Mouse (Mus musculus) forebrain, embryonic 14.5 days (tissue): ENCODE measurements at regions not wholly inside any gene's neighbourhood (a gene's known extent, or its start where the extent isn't known, plus 50 kb on each side); places are given as distances from the start of the nearest gene placed in this dataset.

Experiments used
- ATAC-seq: fragments of 200-750 bp; cut with Nextera tagmentation; 2 replicates; pipeline ENCODE4 v1.8.0; 2017; ENCODE audit warnings: mild to moderate bottlenecking, moderate library complexity
- DNase-seq: peaks from one replicate; pipeline ENCODE4 v3.0.0-alpha.2; 2015; ENCODE audit warnings: low spot score
- H3K27ac ChIP-seq: fragments of 300-500 bp; sonication (generic); 2 replicates; pipeline ENCODE4 v1.5.1; 2014; ENCODE audit warnings: low read depth, mild to moderate bottlenecking, control low read depth, low read length, moderate library complexity
- H3K27me3 ChIP-seq: fragments of 300-500 bp; sonication (generic); replicated peaks from 2 replicates; pipeline ENCODE4 v1.6.1; 2014; ENCODE audit warnings: low read length, control low read depth, mixed read lengths; ENCODE audit not compliant: control insufficient read depth, insufficient read depth
- H3K36me3 ChIP-seq: fragments of 300-500 bp; sonication (generic); 2 replicates; pipeline ENCODE4 v1.6.1; 2014; ENCODE audit warnings: low read length, control low read depth; ENCODE audit not compliant: control insufficient read depth, insufficient read depth
- H3K4me1 ChIP-seq: fragments of 300-500 bp; sonication (generic); 2 replicates; pipeline ENCODE4 v1.6.1; 2014; ENCODE audit warnings: antibody characterized with exemption, low read length, control low read depth; ENCODE audit not compliant: control insufficient read depth, insufficient read depth
- H3K4me2 ChIP-seq: fragments of 300-500 bp; sonication (generic); 2 replicates; pipeline ENCODE4 v1.6.1; 2014; ENCODE audit warnings: mild to moderate bottlenecking, control low read depth, low read length
- H3K4me3 ChIP-seq: fragments of 300-500 bp; sonication (generic); 2 replicates; pipeline ENCODE4 v1.5.1; 2014; ENCODE audit warnings: low read depth, low read length, control low read depth
- H3K9ac ChIP-seq: fragments of 300-500 bp; sonication (generic); 2 replicates; pipeline ENCODE4 v1.6.1; 2014; ENCODE audit warnings: mild to moderate bottlenecking, low read length, control low read depth, moderate library complexity
- H3K9me3 ChIP-seq: fragments of 300-500 bp; sonication (generic); replicated peaks from 2 replicates; pipeline ENCODE4 v1.6.1; 2016; ENCODE audit warnings: low read length, control low read depth, mixed read lengths; ENCODE audit not compliant: control insufficient read depth
- WGBS: fragments of 180-500 bp; shearing (Covaris S2); extraction: QIAGEN DNeasy Blood & Tissue Kit; methylation state at CpG from one replicate; pipeline ENCODE4 v1.1.7; 2014; 5-methylcytosine and 5-hydroxymethylcytosine counted together

DNA sequence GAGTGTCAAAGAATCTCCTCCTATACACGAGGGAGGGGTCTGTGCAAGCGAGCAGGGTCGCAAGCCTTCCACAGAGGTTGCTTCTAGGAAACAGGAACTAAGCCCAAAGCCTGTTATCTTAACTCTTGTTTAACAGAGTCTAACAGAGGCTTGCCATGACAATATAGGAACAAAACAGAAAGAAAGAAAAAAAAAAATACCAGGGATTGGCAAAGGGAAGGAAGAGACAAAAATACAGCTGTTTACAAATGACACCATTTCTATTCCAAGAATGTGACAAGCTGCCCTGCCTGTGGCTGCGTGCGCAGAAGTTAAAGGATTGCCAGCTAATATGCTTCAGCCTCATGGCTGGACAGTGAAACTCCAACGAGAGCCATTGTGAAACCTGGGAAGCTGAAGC, 173.8 kb upstream of the Ubr2 start:
- Histone ChIP-seq H3K9ac (no peak overlapping the region), H3K4me1 (no peaks in the 10 kb centered on the region), H3K4me3 (no peak overlapping the region), H3K27ac (no peak overlapping the region), H3K9me3 (no peaks in the 10 kb centered on the region), H3K36me3 (no peaks in the 10 kb centered on the region), H3K4me2 (no peak overlapping the region), H3K27me3 (no peaks in the 10 kb centered on the region)
- DNase-seq: no peak
- no peak for ATAC-seq
- WGBS: 86% methylated on average over 6 of the region's 6 CpGs

DNA sequence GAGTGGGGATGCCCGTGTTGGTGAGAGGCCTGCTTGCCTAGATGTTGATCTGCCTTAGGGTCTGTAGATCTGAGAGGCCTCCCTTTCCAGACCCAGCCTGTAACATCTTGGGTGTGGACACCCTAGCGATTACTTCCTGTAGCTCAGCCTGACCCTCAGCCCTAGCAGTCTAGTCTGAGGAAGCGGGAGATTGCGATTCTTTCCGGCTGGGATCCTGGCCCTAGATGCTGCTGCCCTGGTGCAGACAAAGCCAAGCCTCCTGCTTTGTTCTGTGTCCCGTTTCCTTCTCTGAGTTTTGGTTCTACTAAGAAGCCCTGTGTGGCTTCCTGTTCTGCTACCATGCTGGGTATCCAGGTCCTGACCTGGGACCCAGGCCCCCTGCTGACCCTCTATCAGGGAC, 171.8 kb upstream of the Ubr2 start:
- no peak overlapping the region for H3K4me2 ChIP-seq
- ATAC-seq: no peak
- H3K4me1 ChIP-seq: peaks cover 9% of the 10 kb centered on the region; the same call in 1 of the 2 replicates
- no peak for DNase-seq
- no peak overlapping the region for H3K27ac ChIP-seq
- 71% methylated on average over 6 of the region's 6 CpGs for WGBS
- H3K27me3 ChIP-seq: no peaks in the 10 kb centered on the region
- no peaks in the 10 kb centered on the region for H3K9me3 ChIP-seq
- no peak overlapping the region for H3K4me3 ChIP-seq
- H3K36me3 ChIP-seq: no peaks in the 10 kb centered on the region
- no peak overlapping the region for H3K9ac ChIP-seq

DNA sequence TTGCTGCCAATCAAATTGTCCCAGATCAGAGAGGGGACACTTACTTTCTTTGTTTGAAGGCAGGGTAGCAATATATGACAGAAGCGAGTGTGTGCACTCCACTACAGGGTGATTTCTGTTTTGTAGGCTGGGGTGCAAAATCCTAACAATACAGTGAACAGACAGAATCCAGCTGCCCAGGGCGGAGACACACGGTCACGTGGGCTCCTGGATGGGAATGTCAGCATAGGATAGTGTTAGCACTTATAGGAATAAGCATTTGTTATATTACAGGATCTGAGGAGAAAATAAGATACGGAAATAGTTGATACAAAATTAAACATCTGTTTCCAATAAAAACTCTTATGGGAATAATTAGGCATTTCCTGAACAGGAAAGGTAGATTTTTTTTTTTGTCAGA, 169.1 kb upstream of the Ubr2 start:
- no peaks in the 10 kb centered on the region for H3K36me3 ChIP-seq
- 85% methylated on average over 5 of the region's 5 CpGs for WGBS
- H3K9ac ChIP-seq: no peak overlapping the region
- H3K27me3 ChIP-seq: no peaks in the 10 kb centered on the region
- no peak overlapping the region for H3K27ac ChIP-seq
- H3K4me3 ChIP-seq: no peak overlapping the region
- no peak overlapping the region for H3K4me2 ChIP-seq
- no peak for ATAC-seq
- no peaks in the 10 kb centered on the region for H3K9me3 ChIP-seq
- no peak for DNase-seq
- H3K4me1 ChIP-seq: peaks cover 9% of the 10 kb centered on the region; the same call in 1 of the 2 replicates

DNA sequence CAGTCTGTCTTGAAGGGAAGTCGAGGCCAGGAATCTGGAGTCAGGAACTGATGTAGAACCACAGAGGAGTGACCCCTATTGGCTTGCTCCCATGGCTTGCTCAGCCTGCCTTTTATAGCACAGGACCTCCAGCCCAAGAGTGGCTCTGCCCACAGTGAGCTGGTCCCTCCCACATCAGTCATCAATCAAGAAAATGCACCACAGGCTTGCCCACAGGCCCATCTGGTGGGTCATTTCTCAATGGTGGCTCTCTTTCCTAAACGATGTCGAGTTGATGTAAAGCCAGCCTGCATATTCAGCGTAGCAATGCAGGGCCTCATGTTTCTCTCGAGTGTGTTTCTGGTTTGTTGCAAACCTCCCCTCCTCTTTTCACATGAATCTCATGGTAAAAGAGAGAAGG, 168.3 kb upstream of the Ubr2 start:
- Histone ChIP-seq H3K9me3 (no peaks in the 10 kb centered on the region), H3K4me1 (peaks cover 9% of the 10 kb centered on the region; the same call in 1 of the 2 replicates), H3K9ac (no peak overlapping the region), H3K36me3 (no peaks in the 10 kb centered on the region), H3K27me3 (no peaks in the 10 kb centered on the region), H3K4me3 (no peak overlapping the region), H3K4me2 (no peak overlapping the region), H3K27ac (no peak overlapping the region)
- DNase-seq (no peak), ATAC-seq (no peak)
- 61% methylated on average over 5 of the region's 5 CpGs for WGBS

DNA sequence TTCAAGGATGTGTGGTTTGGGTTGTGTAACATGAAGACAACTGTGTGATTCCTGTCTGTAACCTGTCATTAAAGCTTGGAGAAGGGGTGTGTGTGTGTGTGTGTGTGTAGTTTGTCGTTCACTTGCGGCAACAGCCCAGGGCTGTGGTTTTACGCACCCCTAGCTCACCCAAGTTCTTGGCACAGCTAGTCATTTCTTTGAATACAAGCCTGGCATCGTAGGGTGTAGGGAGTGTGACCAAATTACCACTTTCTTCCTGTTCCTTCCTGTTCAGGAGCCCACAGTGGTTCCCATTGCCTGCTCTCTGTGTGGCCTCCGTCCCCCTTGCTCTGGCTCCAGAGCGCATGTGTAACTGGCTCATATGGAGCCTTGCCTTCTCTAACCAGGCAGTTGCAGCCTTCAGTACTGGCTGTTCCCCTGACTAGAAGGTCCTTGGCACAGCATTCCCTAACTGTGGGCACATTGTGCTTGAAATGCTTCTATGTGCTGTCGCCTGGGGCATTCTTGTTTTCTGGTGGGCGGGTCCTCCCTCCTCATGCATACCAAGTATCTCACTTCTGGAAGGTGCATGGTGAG, 167.4 kb upstream of the Ubr2 start:
- H3K4me1 ChIP-seq: peaks cover 9% of the 10 kb centered on the region; the same call in 1 of the 2 replicates
- DNase-seq (peak; percentile 54), ATAC-seq (peak; percentile 65)
- no peaks in the 10 kb centered on the region for H3K36me3 ChIP-seq
- no peak overlapping the region for H3K4me2 ChIP-seq
- no peak overlapping the region for H3K4me3 ChIP-seq
- H3K9me3 ChIP-seq: no peaks in the 10 kb centered on the region
- no peaks in the 10 kb centered on the region for H3K27me3 ChIP-seq
- no peak overlapping the region for H3K27ac ChIP-seq
- H3K9ac ChIP-seq: no peak overlapping the region
- 63% methylated on average over 8 of the region's 8 CpGs for WGBS

DNA sequence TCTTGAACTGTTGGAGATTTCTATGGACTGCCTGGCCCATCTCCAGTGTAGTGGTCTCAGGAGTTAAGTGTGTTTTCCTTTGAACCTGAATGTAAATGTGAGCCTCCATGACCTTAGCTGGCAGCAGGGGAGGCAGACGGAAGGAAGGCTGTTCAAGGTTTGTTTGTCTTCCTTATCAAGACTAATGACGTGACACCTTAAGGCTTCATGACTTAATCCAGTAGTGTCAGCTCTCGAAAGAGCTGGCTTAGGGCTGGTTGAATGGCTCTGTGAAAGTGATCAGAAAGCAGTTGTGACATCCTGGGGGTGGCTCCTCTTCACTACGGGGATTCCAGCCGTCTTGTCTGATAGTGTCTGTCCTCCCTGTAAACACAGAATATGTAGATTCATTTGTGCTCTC, 166.0 kb upstream of the Ubr2 start:
- H3K4me1 ChIP-seq: peaks cover 9% of the 10 kb centered on the region; the same call in 1 of the 2 replicates
- H3K9ac ChIP-seq: no peak overlapping the region
- H3K9me3 ChIP-seq: no peaks in the 10 kb centered on the region
- no peak for DNase-seq
- WGBS: 87% methylated on average over 5 of the region's 5 CpGs
- no peaks in the 10 kb centered on the region for H3K27me3 ChIP-seq
- no peak overlapping the region for H3K4me3 ChIP-seq
- no peaks in the 10 kb centered on the region for H3K36me3 ChIP-seq
- no peak overlapping the region for H3K27ac ChIP-seq
- H3K4me2 ChIP-seq: no peak overlapping the region
- no peak for ATAC-seq

DNA sequence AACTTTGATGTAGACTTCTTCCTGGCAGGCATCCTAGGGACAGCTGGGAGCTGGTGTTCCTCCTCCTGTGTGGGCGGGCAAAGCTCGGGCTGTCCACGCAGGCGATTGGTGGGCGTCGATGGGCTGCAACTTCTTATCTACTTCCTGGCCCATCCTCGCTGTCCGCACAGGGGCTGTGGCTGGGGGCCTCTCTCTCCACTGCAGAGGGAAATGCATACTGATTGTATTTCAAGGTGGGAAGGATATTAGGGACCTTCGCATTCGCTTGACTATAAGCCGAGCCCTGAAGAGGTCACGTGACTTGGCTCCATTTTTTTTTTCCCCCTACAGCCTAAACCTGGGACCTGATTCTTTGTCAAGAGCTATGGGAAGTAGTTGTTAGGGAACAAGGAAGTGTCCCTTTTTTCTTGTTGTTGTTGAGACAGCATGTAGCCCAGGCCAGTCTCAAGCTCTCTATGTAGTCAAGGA, 164.4 kb upstream of the Ubr2 start:
- Histone ChIP-seq H3K27me3 (no peaks in the 10 kb centered on the region), H3K36me3 (no peaks in the 10 kb centered on the region), H3K9me3 (no peaks in the 10 kb centered on the region), H3K4me1 (peaks cover 9% of the 10 kb centered on the region; the same call in 1 of the 2 replicates), H3K4me2 (no peak overlapping the region), H3K27ac (no peak overlapping the region), H3K9ac (no peak overlapping the region), H3K4me3 (no peak overlapping the region)
- WGBS: 93% methylated on average over 12 of the region's 12 CpGs
- ATAC-seq (no peak), DNase-seq (no peak)

DNA sequence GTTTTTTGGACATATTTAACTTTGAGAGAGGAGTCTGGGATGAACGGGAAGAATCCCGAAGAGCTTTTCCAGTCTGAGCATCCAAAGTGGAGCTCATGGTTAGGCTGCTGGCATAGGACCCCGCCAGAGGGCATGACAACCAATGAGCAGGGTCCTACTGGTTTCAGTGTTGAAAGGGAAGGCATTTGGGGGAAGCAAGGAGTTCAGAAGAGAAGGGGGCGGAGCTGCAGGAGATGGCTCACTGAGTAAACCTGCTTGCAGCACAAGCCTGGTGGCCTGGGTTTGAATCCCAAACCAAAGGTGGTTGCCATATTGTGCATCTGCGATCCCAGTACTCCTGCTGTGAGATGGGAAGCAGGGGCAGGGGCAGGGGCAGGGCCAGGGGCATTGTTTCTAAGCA, 161.4 kb upstream of the Ubr2 start:
- H3K9ac ChIP-seq: no peak overlapping the region
- H3K4me2 ChIP-seq: no peak overlapping the region
- no peaks in the 10 kb centered on the region for H3K27me3 ChIP-seq
- H3K4me1 ChIP-seq: peaks cover 6% of the 10 kb centered on the region; the same call in 1 of the 2 replicates
- H3K4me3 ChIP-seq: no peak overlapping the region
- H3K27ac ChIP-seq: no peak overlapping the region
- DNase-seq (no peak), ATAC-seq (no peak)
- H3K36me3 ChIP-seq: 0 out of 2 replicates have a peak, but pooled peaks cover 2% of the 10 kb centered on the region
- no peaks in the 10 kb centered on the region for H3K9me3 ChIP-seq
- 90% methylated on average over 5 of the region's 5 CpGs for WGBS

DNA sequence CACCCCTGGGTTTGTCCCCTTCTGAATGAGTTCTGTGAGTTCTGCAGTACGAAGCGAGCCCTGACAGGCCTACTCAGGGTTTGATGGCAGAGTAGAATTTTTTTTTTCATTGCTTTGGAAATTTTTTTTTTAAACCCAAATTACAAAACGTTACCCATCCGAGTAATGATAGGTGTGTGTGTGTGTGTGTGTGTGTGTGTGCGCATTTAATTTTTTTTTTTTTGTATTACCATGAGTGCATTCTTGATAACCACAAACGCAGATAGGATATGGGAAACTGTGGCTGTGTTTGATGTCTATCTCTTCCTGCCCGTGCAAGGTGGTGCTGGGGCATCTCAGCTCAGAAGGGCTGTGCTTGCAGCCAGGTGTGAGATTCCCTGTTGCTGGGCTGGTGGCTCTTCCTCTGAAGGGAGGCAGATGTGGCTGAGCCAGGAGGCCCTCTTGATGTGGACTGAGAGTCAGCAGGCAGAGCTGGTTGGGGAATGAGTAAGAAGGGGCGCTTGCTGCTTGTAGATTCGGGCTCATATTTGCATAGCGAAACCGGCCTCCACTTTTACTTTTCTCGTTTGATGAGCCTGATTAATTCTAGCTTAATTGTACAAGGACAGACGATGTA, 160.7 kb upstream of the Ubr2 start:
- Histone ChIP-seq H3K27ac (no peak overlapping the region), H3K4me3 (no peak overlapping the region), H3K4me2 (no peak overlapping the region), H3K9ac (no peak overlapping the region), H3K36me3 (0 out of 2 replicates have a peak, but pooled peaks cover 2% of the 10 kb centered on the region), H3K9me3 (no peaks in the 10 kb centered on the region), H3K27me3 (no peaks in the 10 kb centered on the region), H3K4me1 (peaks cover 6% of the 10 kb centered on the region; the same call in 1 of the 2 replicates)
- no peak for ATAC-seq
- WGBS: 87% methylated on average over 13 of the region's 13 CpGs
- DNase-seq: no peak
